Mouse (Mus musculus): ENCODE results near the gene Nabp2.

Gene Nabp2

DNA sequence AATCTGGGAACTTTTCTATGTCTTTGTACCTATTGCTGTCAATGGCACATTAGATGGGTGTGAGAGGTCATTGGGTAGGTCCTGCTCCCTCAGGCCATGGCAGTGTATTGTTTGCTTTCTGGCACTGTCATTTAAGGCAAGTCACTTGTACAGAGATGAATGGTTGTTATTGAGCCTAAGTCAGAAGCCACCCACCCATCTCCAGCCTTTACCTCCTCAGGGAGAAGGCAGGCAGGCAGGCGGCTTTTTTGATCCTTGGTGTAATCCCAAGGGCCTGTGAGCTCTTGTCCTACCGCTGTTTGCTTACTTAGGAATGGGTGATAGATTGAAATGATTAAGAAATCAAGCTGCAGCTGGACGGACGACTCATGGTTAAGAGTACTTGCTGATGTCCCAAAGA is 18.2 kb upstream of the Nabp2 start:
- DNase-seq (ENCODE audit: low spot score in 2 of 2), result no peak

DNA sequence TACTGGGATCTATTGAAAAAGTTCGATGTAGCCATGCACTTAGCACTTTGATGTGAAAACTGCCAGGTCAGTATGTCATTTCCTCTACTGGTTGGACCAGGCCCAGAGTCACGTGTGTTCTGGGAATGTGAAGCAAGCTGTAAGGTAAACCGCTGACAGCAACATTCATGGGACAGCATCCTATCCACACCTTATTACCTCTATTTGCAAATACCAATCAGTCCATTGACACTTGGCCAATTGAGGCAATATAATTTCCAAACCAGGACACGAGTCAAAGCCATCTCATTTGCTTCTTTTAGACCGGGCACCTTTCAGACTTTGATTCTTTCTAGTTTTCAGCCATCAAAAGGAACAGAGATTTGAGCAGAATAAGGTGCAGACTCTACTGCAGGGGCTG is 17.8 kb upstream of the Nabp2 start:
- DNase-seq (ENCODE audit: low spot score in 2 of 2), result no peak

DNA sequence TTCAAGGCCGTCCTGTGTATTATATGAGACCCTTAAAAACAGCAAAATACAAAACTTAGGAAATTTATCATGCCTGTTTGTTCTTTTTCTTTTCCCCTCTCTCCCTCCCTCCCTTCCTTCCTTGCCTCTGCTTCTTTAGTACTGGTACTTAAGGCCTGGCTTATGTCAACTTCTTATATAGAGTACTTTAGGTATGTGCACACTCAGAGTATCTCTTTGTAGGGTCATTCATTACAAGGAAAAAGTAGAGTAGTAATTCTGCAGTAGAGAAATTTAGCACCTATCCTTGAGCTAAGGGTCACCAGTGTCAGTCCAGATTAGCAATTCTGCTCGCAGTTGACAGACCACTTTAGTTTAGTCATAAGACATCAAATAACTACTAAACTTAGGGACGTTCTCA is 14.0 kb upstream of the Nabp2 start:
- no peak for DNase-seq (ENCODE audit: low spot score in 2 of 2)

DNA sequence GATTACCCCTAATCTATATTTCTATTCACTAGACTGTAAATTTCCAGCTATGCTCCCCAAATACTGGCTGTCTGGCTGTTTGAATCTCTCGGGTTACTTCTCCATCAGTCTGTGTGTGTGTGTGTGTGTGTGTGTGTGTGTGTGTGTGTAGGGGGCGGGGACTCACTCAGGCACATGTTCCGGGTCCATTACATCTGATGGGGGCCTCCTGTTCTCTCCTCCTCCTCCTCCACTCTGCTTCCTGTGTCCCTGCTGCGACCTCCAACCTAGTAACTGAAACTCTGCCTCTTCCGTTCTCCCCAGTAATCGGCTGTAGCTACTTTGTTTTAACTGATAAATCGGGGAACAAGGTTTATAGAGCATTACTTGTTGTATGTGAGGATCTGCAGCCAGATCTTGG is 13.3 kb upstream of the Nabp2 start:
- peak in 1 of 2 experiments; percentile 35 for DNase-seq (ENCODE audit: low spot score in 2 of 2)

DNA sequence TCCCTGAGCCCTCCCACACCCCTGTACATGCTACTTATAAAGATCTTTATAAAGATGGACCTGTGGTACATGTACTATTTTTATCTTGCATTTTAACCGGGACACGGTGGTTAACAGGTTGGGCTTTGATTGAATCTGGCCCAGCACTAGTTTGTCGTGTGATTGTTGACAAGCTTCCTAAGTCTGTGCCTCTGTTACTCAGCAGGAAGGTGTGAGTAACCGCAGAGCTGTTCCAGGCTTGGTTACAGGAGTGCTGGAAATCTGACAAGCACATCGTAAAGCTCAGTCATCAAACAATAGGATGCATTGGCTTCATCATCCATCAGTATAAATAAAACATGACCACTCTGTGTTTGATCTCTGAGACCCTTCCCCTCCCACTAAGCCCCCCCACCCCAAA is 11.1 kb upstream of the Nabp2 start:
- no peak for DNase-seq (ENCODE audit: low spot score in 2 of 2)

DNA sequence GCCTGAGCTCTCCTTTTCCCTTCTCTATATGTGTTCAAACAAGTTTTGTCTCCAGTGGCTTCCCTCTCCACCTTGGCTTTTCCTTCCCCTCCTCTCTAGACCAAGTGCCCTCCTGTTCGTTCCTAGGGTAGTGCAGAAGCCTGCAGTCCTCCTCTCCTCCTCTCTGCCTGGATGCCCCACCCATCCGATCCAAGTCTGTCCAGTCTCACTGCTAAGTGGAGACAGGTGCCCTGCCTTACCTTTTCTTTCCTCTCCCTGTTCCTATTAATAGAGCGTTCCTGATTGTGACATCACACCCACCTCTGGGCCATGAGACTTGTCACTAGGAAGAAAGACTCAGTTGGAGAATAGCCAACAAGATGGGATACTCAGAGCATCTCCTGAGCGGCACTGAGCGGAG is 3.6 kb upstream of the Nabp2 start:
- no peak for DNase-seq (ENCODE audit: low spot score in 2 of 2)

GRCm38 (mm10) chr10:128413076-128413475 is 1.8 kb upstream of the Nabp2 start:
- no peak for DNase-seq (ENCODE audit: low spot score in 2 of 2)

GRCm38 (mm10) chr10:128412558-128412957 is 1.3 kb upstream of the Nabp2 start:
- no peak for DNase-seq (ENCODE audit: low spot score in 2 of 2)

GRCm38 (mm10) chr10:128412055-128412381 is 726 bp upstream of the Nabp2 start:
- DNase-seq (ENCODE audit: low spot score in 2 of 2), result no peak

DNA sequence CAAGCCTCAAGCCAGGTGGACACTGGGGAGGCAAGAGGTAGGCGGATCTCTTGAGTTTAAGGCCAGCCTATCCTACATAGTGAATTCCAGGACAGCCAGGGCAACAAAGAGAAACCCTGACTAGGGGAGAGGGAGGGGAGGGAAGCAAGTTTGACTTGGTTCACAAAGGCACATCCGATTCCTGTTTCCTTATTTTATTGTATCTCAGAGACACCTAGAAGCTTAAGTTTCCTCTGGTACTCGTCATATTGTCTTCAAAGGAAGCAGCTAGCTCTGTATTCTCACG is 789 bp downstream of the Nabp2 start:
- no peak for DNase-seq (ENCODE audit: low spot score in 2 of 2)

DNA sequence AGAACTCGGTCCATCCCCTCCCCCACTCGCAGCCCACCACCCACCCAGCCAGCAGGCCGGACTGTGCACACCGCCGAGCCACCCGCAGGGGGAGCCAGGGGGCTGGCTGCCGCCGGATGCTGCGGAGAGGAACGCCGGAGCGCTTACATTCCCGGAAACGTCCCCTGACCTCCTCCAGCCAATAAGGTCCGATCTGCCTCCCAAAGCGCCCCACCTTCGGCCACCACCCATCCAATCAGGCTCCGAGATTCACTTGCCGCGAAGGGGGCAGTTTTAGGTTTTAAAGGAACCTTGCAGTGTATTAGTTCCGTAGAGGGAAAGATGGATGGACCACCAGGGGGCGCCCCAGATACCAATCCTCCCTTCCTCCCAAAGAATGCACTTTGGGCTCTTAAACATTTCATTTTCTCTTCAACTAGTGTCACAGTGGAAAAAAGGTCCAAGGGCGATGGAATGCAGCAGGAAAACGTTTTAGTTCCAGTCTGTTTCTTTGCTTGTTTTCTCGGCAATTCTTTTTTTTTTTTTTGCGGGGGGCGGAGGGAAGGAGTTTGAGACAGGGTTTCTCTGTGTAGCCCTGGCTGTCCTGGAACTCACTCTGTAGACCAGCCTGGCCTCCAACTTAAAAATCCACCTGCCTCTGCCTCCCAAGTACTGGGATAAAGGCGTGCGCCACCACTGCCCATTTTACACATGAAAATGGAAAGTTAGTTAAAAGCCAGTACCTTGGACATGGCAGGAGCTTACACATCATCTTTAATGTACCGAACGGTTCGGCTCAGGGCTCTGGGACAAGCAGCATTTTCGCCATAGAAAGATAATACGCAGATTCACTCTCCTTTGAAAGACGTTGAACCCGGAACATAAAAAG is 1.4 kb downstream of the Nabp2 start:
- peak; percentile 96 to 98 for DNase-seq (ENCODE audit: low spot score in 2 of 2)

GRCm38 (mm10) chr10:128408591-128409535 is 2.4 kb downstream of the Nabp2 start:
- DNase-seq (ENCODE audit: low spot score in 2 of 2), result peak; percentile 3 to 9

DNA sequence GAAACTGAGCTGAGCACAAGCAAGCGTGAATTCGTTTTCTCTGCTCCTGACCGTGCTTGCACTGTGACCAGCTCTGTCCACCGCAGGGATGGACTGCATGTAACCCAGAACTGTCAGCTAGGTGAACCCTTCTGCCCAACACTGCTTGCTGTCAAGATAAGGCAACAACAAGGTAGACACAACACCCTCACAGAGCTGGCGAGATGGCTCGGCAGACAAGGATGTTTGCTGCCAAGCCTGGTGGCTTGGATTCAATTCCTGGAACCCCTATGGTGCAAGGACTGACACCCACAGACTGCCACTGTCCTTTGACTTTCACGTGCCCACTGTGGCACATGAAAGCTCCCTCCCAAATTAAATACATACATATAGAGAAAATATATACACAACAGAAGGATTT is 7.4 kb downstream of the Nabp2 start:
- DNase-seq (ENCODE audit: low spot score in 2 of 2), result no peak

GRCm38 (mm10) chr10:128401638-128402037 is 9.7 kb downstream of the Nabp2 start:
- DNase-seq (ENCODE audit: low spot score in 2 of 2), result no peak

DNA sequence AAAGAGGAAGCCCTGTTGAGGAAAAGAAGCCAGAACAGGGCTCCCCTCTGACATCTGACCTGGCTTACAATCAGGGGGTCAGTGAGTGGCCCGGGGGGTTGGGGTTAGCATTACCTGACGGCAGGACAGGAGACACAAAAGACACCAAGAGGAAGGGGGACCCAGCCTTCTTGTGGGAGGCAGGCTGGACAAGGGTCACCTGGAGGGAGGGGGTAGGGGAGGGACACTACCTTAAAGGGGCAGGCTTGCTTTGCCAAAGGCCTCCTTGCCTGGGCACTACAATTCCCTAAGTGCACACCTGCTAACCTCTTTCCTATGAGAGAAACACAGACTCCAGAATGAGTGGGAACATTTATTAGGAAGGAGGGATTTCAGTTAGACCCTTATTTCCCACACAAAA is 10.2 kb downstream of the Nabp2 start, which contains the start of gene Slc39a5:
Gene Slc39a5, minus strand, starts transcription at position 174 of the 400 bp plus-strand sequence.
- no peak for DNase-seq (ENCODE audit: low spot score in 2 of 2)

GRCm38 (mm10) chr10:128400338-128400737 is 11.0 kb downstream of the Nabp2 start:
- no peak for DNase-seq (ENCODE audit: low spot score in 2 of 2)

DNA sequence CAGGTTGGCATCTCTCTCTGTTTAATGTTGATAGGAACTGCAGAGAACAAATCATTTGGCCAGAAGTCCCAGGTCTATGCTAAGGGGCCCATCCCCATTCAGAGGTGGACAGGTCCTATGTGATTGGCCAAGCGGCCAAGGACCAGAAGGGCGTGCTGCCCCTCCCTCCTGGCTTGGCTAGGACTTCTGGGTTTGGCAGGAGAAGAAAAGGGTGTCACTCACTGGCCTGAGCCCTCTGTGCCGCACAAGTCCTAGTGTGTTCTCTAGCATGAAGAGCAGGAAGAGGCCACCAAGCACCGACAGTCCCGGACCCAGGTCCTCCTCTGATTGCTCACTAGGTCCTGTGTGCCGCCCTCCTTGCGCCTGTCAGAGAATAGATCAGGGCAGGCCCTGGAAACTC is 13.8 kb downstream of the Nabp2 start:
- no peak for DNase-seq (ENCODE audit: low spot score in 2 of 2)

DNA sequence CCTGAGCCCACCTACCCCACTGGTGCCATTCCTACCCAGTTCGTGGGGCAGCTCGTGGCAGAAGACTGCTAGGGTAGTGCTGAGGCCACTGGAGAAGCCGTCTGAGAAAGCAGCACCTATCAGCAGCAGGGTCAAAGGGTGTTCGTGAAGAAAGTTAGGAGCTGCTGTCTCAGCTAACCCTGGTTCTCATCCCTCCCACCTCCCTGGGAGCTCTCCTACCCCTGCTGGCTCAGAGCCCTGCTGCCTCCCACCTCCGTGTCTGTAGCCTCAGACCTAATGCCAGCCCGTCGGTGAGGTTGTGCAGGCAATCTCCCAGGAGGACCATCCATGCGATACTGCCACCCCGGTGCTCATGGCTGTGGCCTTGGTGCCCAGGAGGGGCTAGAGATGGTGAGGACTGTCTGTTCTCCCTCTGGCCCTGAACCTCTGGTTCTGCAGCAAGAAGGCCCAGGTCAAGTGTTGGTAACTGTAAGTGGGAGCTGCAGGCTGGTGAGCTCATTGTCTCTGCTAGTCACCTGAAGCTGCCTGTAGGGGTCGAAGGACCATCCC is 14.5 kb downstream of the Nabp2 start:
- no peak for DNase-seq (ENCODE audit: low spot score in 2 of 2)

- no peak for DNase-seq (ENCODE audit: low spot score in 2 of 2)
Observed at GRCm38 (mm10) chr10:128396017-128396673, 15.1 kb downstream of the Nabp2 start.

DNA sequence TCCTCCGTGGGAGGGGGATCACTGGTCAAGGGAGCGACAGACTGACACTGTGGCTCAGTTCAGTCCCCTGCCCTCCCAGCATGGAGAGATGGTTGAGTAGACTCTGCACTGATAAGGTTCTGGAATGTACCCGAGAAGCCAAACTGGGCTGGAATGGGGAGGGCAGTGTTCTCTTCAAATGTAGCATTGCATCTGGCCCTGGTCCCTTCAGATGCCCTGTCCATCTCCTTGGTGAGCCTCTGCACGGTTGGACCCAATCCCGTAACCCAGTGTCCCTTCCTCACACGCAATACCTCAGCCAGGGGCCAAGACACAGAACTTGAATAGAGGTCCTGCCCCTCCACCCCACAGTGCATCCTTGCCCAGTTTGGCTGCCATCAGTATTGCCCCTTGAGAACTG is 19.4 kb downstream of the Nabp2 start:
- no peak for DNase-seq (ENCODE audit: low spot score in 2 of 2)

GRCm38 (mm10) chr10:128390366-128390765 is 20.9 kb downstream of the Nabp2 start:
- no peak for DNase-seq (ENCODE audit: low spot score in 2 of 2)

- DNase-seq (ENCODE audit: low spot score in 2 of 2), result no peak
Observed at GRCm38 (mm10) chr10:128389570-128389969, 21.7 kb downstream of the Nabp2 start.

Data from natural killer cell, adult 2 months (primary cell).